Mouse (Mus musculus) olfactory bulb, adult 2 months (tissue): ENCODE results near the gene Ptafr.

Source experiments
- CTCF ChIP-seq: fragments of 200-500 bp; IDR thresholded peaks from 2 replicates; pipeline ENCODE4 v1.5.1; 2012; ENCODE audit warnings: low read depth, mild to moderate bottlenecking, low read length, moderate library complexity; ENCODE audit not compliant: insufficient read depth
- POLR2A ChIP-seq: fragments of 200-500 bp; IDR thresholded peaks from 2 replicates; pipeline ENCODE4 v1.6.1; 2012; ENCODE audit warnings: mild to moderate bottlenecking, low read depth, low read length, moderate library complexity; ENCODE audit not compliant: insufficient read depth

- TF ChIP-seq CTCF: no peak
- no peak for TF ChIP-seq POLR2A
Observed at GRCm38 (mm10) chr4:132565089-132565747, 1.4 kb downstream of the Ptafr start.
